Mouse (Mus musculus): ENCODE measurements at regions not wholly inside any gene's neighbourhood (a gene's known extent, or its start where the extent isn't known, plus 50 kb on each side); places are given as distances from the start of the nearest gene placed in this dataset.

GRCm38 (mm10) chr3:151997534-151998107 lies 160.2 kb upstream of the Ptgfr start:
- 56% methylated on average over 4 of the region's 4 CpGs for WGBS
- H3K36me3 ChIP-seq, result no peaks in the 10 kb centered on the region
- no peak overlapping the region for H3K27ac ChIP-seq
- no peak overlapping the region for H3K9ac ChIP-seq (replicated peaks)
- H3K27me3 ChIP-seq, result no peaks in the 10 kb centered on the region
- 0 out of 2 replicates have a peak, but pooled peaks cover 3% of the 10 kb centered on the region for H3K4me1 ChIP-seq (replicated peaks)
- no peak for ATAC-seq (ENCODE audit: insufficient number of reproducible peaks, insufficient read depth, low FRiP score, low TSS enrichment, low read depth)
- H3K4me2 ChIP-seq, result no peak overlapping the region
- no peak overlapping the region for H3K4me3 ChIP-seq (replicated peaks)
- H3K9me3 ChIP-seq, result no peaks in the 10 kb centered on the region

GRCm38 (mm10) chr3:151997111-151997510 lies 159.7 kb upstream of the Ptgfr start:
- 0 out of 2 replicates have a peak, but pooled peaks cover 3% of the 10 kb centered on the region for H3K4me1 ChIP-seq (replicated peaks)
- H3K36me3 ChIP-seq, result no peaks in the 10 kb centered on the region
- H3K27ac ChIP-seq, result no peak overlapping the region
- H3K4me3 ChIP-seq (replicated peaks), result no peak overlapping the region
- no peak for ATAC-seq (ENCODE audit: insufficient number of reproducible peaks, insufficient read depth, low FRiP score, low TSS enrichment, low read depth)
- no peaks in the 10 kb centered on the region for H3K9me3 ChIP-seq
- no peak overlapping the region for H3K9ac ChIP-seq (replicated peaks)
- H3K4me2 ChIP-seq, result no peak overlapping the region
- H3K27me3 ChIP-seq, result no peaks in the 10 kb centered on the region
- 79% methylated on average over 4 of the region's 4 CpGs for WGBS

- H3K9ac ChIP-seq (replicated peaks), result no peak overlapping the region
- H3K27ac ChIP-seq, result no peak overlapping the region
- ATAC-seq (ENCODE audit: insufficient number of reproducible peaks, insufficient read depth, low FRiP score, low TSS enrichment, low read depth), result no peak
- 76% methylated on average over 1 of the region's 1 CpGs for WGBS
- no peaks in the 10 kb centered on the region for H3K4me1 ChIP-seq (replicated peaks)
- no peak overlapping the region for H3K4me3 ChIP-seq (replicated peaks)
- H3K36me3 ChIP-seq, result no peaks in the 10 kb centered on the region
- H3K27me3 ChIP-seq, result no peaks in the 10 kb centered on the region
- H3K9me3 ChIP-seq, result no peaks in the 10 kb centered on the region
- no peak overlapping the region for H3K4me2 ChIP-seq
Measured at GRCm38 (mm10) chr3:151988221-151988620, 150.8 kb upstream of the Ptgfr start.

GRCm38 (mm10) chr3:151978136-151978535 lies 140.7 kb upstream of the Ptgfr start:
- Histone ChIP-seq H3K27ac (no peak overlapping the region), H3K36me3 (no peaks in the 10 kb centered on the region), H3K4me3 (replicated peaks) (no peak overlapping the region), H3K9me3 (no peaks in the 10 kb centered on the region), H3K4me1 (replicated peaks) (no peaks in the 10 kb centered on the region), H3K4me2 (no peak overlapping the region), H3K27me3 (no peaks in the 10 kb centered on the region), H3K9ac (replicated peaks) (no peak overlapping the region)
- WGBS, result 75% methylated on average over 1 of the region's 1 CpGs
- ATAC-seq (ENCODE audit: insufficient number of reproducible peaks, insufficient read depth, low FRiP score, low TSS enrichment, low read depth), result no peak

GRCm38 (mm10) chr3:151977651-151978050 lies 140.2 kb upstream of the Ptgfr start:
- H3K4me1 ChIP-seq (replicated peaks), result no peaks in the 10 kb centered on the region
- no peak overlapping the region for H3K4me3 ChIP-seq (replicated peaks)
- H3K9ac ChIP-seq (replicated peaks), result no peak overlapping the region
- no peak for ATAC-seq (ENCODE audit: insufficient number of reproducible peaks, insufficient read depth, low FRiP score, low TSS enrichment, low read depth)
- no peak overlapping the region for H3K4me2 ChIP-seq
- H3K36me3 ChIP-seq, result no peaks in the 10 kb centered on the region
- no peaks in the 10 kb centered on the region for H3K27me3 ChIP-seq
- no peaks in the 10 kb centered on the region for H3K9me3 ChIP-seq
- no peak overlapping the region for H3K27ac ChIP-seq
- 87% methylated on average over 4 of the region's 4 CpGs for WGBS

- Histone ChIP-seq H3K4me2 (no peak overlapping the region), H3K4me3 (replicated peaks) (no peak overlapping the region), H3K36me3 (no peaks in the 10 kb centered on the region), H3K4me1 (replicated peaks) (no peaks in the 10 kb centered on the region), H3K27me3 (no peaks in the 10 kb centered on the region), H3K9ac (replicated peaks) (no peak overlapping the region), H3K9me3 (no peaks in the 10 kb centered on the region), H3K27ac (no peak overlapping the region)
- no peak for ATAC-seq (ENCODE audit: insufficient number of reproducible peaks, insufficient read depth, low FRiP score, low TSS enrichment, low read depth)
- 89% methylated on average over 3 of the region's 3 CpGs for WGBS
Measured at GRCm38 (mm10) chr3:151949865-151950264, 112.4 kb upstream of the Ptgfr start.

GRCm38 (mm10) chr3:151948015-151948645 lies 110.7 kb upstream of the Ptgfr start:
- Histone ChIP-seq H3K4me1 (replicated peaks) (0 out of 2 replicates have a peak, but pooled peaks cover 2% of the 10 kb centered on the region), H3K4me3 (replicated peaks) (no peak overlapping the region), H3K9me3 (no peaks in the 10 kb centered on the region), H3K27me3 (no peaks in the 10 kb centered on the region), H3K27ac (no peak overlapping the region), H3K9ac (replicated peaks) (no peak overlapping the region), H3K36me3 (no peaks in the 10 kb centered on the region), H3K4me2 (no peak overlapping the region)
- 92% methylated on average over 5 of the region's 5 CpGs for WGBS
- no peak for ATAC-seq (ENCODE audit: insufficient number of reproducible peaks, insufficient read depth, low FRiP score, low TSS enrichment, low read depth)

GRCm38 (mm10) chr3:151945916-151946315 lies 108.5 kb upstream of the Ptgfr start:
- Histone ChIP-seq H3K4me1 (replicated peaks) (0 out of 2 replicates have a peak, but pooled peaks cover 2% of the 10 kb centered on the region), H3K27ac (no peak overlapping the region), H3K9me3 (no peaks in the 10 kb centered on the region), H3K27me3 (no peaks in the 10 kb centered on the region), H3K4me2 (no peak overlapping the region), H3K36me3 (no peaks in the 10 kb centered on the region), H3K4me3 (replicated peaks) (no peak overlapping the region), H3K9ac (replicated peaks) (no peak overlapping the region)
- 87% methylated on average over 3 of the region's 3 CpGs for WGBS
- ATAC-seq (ENCODE audit: insufficient number of reproducible peaks, insufficient read depth, low FRiP score, low TSS enrichment, low read depth), result no peak

- Histone ChIP-seq H3K36me3 (no peaks in the 10 kb centered on the region), H3K4me1 (replicated peaks) (0 out of 2 replicates have a peak, but pooled peaks cover 2% of the 10 kb centered on the region), H3K4me3 (replicated peaks) (no peak overlapping the region), H3K4me2 (no peak overlapping the region), H3K27me3 (no peaks in the 10 kb centered on the region), H3K9ac (replicated peaks) (no peak overlapping the region), H3K9me3 (no peaks in the 10 kb centered on the region), H3K27ac (no peak overlapping the region)
- peak; percentile 76; the same call in 1 of the 2 replicates for ATAC-seq (ENCODE audit: insufficient number of reproducible peaks, insufficient read depth, low FRiP score, low TSS enrichment, low read depth)
- WGBS, result 56% methylated on average over 3 of the region's 3 CpGs
Measured at GRCm38 (mm10) chr3:151943542-151943941, 106.1 kb upstream of the Ptgfr start.

- WGBS, result 34% methylated on average over 2 of the region's 2 CpGs
- no peaks in the 10 kb centered on the region for H3K27me3 ChIP-seq
- no peaks in the 10 kb centered on the region for H3K9me3 ChIP-seq
- ATAC-seq (ENCODE audit: insufficient number of reproducible peaks, insufficient read depth, low FRiP score, low TSS enrichment, low read depth), result no peak
- H3K4me1 ChIP-seq (replicated peaks), result no peaks in the 10 kb centered on the region
- H3K36me3 ChIP-seq, result no peaks in the 10 kb centered on the region
- H3K9ac ChIP-seq (replicated peaks), result no peak overlapping the region
- no peak overlapping the region for H3K27ac ChIP-seq
- no peak overlapping the region for H3K4me2 ChIP-seq
- no peak overlapping the region for H3K4me3 ChIP-seq (replicated peaks)
Measured at GRCm38 (mm10) chr3:151938472-151939029, 101.1 kb upstream of the Ptgfr start.

- Histone ChIP-seq H3K9ac (replicated peaks) (no peak overlapping the region), H3K27me3 (no peaks in the 10 kb centered on the region), H3K9me3 (peaks cover 4% of the 10 kb centered on the region), H3K4me1 (replicated peaks) (no peaks in the 10 kb centered on the region), H3K4me2 (no peak overlapping the region), H3K36me3 (no peaks in the 10 kb centered on the region), H3K4me3 (replicated peaks) (no peak overlapping the region), H3K27ac (no peak overlapping the region)
- ATAC-seq (ENCODE audit: insufficient number of reproducible peaks, insufficient read depth, low FRiP score, low TSS enrichment, low read depth), result no peak
Measured at GRCm38 (mm10) chr3:151931656-151932055, 94.2 kb upstream of the Ptgfr start.
